Mouse (Mus musculus): ENCODE results near the gene Btbd19. TPM values are rescaled to one million over a fixed set of nuclear protein-coding genes. Genes with fewer than 3 reads are reported as not detected.

The Btbd19 gene
- polyA plus RNA-seq, 1 experiment from 2014 or later = 1.9 TPM

DNA sequence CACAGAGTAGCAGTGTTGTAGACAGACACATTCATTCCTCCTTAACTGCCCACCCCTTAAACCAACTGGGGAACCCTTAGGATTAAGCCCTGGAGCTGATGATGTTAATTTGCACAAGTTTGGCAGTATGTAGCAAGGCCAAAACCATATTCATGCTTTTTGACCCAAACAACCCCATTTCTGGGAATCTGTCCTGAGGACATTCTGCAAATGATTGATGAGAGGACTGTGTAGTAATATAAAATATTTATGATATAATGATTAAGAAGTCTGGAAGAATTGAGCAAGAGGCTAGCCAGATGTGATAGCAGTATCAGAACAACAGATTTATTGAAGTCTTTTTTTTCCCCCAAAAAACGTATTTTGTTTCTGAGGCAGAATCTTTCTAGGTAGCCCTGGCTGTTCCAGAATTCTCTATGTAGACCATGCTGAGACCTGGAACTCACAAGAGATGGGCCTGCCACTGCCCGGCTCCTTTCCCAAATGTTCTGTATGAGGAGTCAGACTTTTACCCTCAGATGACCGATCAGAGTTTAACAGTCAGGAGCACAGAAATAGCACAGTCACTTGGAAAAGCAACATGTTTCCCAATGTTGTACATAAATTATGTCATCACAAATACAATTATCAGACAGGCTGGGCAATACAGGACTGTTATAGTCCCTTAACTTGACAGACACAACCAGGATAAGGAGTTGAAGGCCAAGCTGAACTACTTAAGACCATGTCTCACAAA, 30.7 kb downstream of the Btbd19 start:
- 93% methylated on average over 3 of the region's 3 CpGs for WGBS (ENCODE audit: missing documents)
- Histone ChIP-seq H3K4me3 (ENCODE audit: inconsistent target) (no peak overlapping the region), H3K79me2 (ENCODE audit: inconsistent target) (no peaks in the 10 kb centered on the region), H3K36me3 (ENCODE audit: inconsistent target) (no peaks in the 10 kb centered on the region), H3K27ac (no peak overlapping the region)

DNA sequence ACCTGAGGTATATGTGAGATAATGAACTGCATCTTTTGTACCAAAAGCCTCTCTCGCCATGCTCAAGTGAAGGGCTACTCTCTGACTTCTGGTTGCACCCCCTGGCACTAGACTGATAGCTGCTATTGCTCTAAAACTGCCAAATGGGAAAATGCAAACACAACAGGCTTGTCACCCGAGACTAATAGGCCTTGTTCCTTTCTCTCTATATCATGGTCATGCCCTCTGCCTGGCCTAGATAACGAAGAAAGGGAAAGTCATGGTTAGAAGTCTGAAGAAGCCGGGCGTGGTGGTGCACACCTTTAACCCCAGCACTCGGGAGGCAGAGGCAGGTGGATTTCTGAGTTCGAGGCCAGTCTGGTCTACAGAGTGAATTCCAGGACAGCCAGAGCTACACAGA, 34.9 kb downstream of the Btbd19 start:
- Histone ChIP-seq H3K27ac (no peak overlapping the region), H3K79me2 (ENCODE audit: inconsistent target) (no peaks in the 10 kb centered on the region), H3K36me3 (ENCODE audit: inconsistent target) (0 out of 2 replicates have a peak, but pooled peaks cover 5% of the 10 kb centered on the region), H3K4me3 (ENCODE audit: inconsistent target) (no peak overlapping the region)
- 90% methylated on average over 7 of the region's 7 CpGs for WGBS (ENCODE audit: missing documents)

DNA sequence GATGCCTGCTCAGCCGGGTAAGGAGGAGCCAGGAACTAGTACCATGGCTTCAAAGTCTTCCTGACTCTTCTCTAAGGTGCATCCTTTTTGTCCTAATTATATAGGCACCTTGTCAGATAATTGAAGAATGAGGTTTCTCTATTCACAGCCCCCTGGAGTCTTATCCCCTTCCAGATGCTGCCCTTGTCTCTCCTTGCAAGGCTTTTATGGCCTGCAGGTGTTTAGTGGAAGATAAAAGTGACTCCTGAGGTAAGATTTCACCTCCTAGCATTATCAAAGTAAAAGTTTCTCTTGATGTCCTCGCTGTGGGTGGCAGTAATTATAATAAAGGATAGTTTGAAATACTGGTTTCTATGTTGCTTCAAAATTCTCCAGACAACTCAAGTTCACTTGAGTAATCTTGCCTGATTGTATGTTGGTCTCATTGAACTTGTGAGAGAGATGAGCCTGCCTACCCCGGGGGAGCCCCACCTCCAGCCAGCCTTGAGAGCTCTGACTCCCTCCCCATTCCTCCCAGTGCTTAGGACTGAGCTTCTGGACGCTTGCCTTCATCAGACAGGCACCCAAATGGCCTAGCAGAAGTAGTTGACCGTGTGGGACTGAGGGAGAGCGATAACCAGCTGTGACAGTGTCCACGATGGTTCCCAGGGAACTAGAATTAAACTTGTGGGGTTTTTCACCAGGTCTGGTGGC, 37.4 kb downstream of the Btbd19 start:
- 95% methylated on average over 7 of the region's 7 CpGs for WGBS (ENCODE audit: missing documents)
- H3K4me3 ChIP-seq (ENCODE audit: inconsistent target) = no peak overlapping the region
- no peaks in the 10 kb centered on the region for H3K79me2 ChIP-seq (ENCODE audit: inconsistent target)
- H3K27ac ChIP-seq = no peak overlapping the region
- 0 out of 2 replicates have a peak, but pooled peaks cover 5% of the 10 kb centered on the region for H3K36me3 ChIP-seq (ENCODE audit: inconsistent target)

DNA sequence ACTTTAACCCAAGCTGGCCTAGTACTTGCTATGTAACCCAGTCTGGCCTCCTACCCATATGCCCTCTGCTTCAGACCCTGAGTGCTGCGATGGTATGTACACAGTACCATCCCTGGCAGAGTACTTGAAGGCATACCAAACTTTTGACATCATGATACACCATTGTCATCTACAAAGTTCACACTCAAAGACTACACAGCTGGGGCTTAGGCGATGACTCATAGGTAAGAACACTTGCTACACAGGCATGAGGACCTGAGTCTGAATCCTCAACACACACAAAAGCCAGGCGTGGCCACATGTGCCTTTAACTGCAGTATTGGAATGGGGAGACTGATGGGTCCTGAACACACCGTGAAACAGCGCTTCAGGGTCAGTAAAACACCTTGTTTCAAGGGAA, 54.3 kb downstream of the Btbd19 start:
- Histone ChIP-seq H3K27ac (no peak overlapping the region), H3K79me2 (ENCODE audit: inconsistent target) (no peaks in the 10 kb centered on the region), H3K36me3 (ENCODE audit: inconsistent target) (peaks cover 8% of the 10 kb centered on the region), H3K4me3 (ENCODE audit: inconsistent target) (no peak overlapping the region)
- 100% methylated on average over 5 of the region's 5 CpGs for WGBS (ENCODE audit: missing documents)

DNA sequence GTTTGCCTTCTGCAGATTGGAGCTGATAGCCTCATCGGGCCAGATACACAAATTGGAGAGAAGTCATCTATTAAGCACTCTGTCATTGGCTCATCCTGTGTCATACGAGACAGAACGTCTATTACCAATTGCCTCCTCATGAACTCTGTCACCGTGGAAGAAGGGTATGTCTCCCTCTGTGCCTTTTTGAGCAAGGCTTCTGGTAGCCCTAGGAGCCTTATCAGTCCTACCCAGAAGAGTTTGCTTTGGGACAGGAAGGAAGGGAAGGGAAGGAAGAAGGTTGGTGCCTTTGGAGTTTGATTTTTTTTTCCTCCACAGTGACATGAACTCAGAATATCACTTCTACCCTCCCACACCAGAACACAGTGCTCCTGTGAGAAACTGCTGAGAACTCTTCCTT, 54.9 kb downstream of the Btbd19 start:
- H3K79me2 ChIP-seq (ENCODE audit: inconsistent target) = no peaks in the 10 kb centered on the region
- H3K4me3 ChIP-seq (ENCODE audit: inconsistent target) = no peak overlapping the region
- H3K27ac ChIP-seq = no peak overlapping the region
- peaks cover 10% of the 10 kb centered on the region for H3K36me3 ChIP-seq (ENCODE audit: inconsistent target)
- WGBS (ENCODE audit: missing documents) = 73% methylated on average over 4 of the region's 4 CpGs

DNA sequence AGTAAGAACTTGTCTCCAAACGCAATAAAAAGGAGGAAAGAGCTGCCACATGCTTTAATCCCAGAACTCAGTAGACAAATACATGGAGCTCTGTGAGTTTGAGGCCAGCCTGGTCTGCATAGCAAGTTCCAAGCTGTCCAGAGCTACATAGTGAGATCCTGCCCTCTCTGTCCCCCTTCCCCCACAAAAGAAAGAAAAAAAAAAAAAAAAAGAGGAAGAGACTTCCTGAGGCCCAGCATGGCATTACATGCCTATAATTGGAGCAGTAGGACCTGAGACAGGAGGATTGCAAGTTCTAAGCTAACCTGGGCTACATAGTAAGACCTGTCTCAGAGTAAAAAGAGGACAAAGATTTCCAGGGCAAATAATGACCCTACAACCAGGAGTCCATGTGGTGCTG, 55.9 kb downstream of the Btbd19 start:
- H3K36me3 ChIP-seq (ENCODE audit: inconsistent target) = peaks cover 14% of the 10 kb centered on the region
- no peaks in the 10 kb centered on the region for H3K79me2 ChIP-seq (ENCODE audit: inconsistent target)
- H3K4me3 ChIP-seq (ENCODE audit: inconsistent target) = no peak overlapping the region
- WGBS (ENCODE audit: missing documents) = 88% methylated on average over 1 of the region's 1 CpGs
- no peak overlapping the region for H3K27ac ChIP-seq

Other genes starting within 250 kb of the Btbd19 start
- 0.04 to 0.10 TPM in 2 of 3 replicates, not detected in the other for gene Zswim5, start 248.3 kb downstream of the Btbd19 start, polyA plus RNA-seq (2018)
- gene Urod, start 131.3 kb downstream of the Btbd19 start, polyA plus RNA-seq (2018) = 15.8 to 37.4 TPM (median 21.5 TPM) in 3 replicates
- gene Hectd3, start 130.4 kb downstream of the Btbd19 start, polyA plus RNA-seq (2018) = 17.8 to 24.0 TPM (median 23.6 TPM) in 3 replicates
- 7.4 to 19.3 TPM (median 11.1 TPM) in 3 replicates for gene Eif2b3, start 106.3 kb downstream of the Btbd19 start, polyA plus RNA-seq (2018)
- gene Ptch2, start 29.6 kb downstream of the Btbd19 start, polyA plus RNA-seq (2018) = not detected in 3 replicates
- 0.68 to 2.6 TPM (median 0.93 TPM) in 3 replicates for gene Tctex1d4, start 1.1 kb upstream of the Btbd19 start, polyA plus RNA-seq (2018)
- gene Plk3, start 8.2 kb upstream of the Btbd19 start, polyA plus RNA-seq (2018) = 1.5 to 7.7 TPM (median 2.0 TPM) in 3 replicates
- 353 to 1,289 TPM (median 973 TPM) in 3 replicates for gene Rps8, start 30.5 kb upstream of the Btbd19 start, polyA plus RNA-seq (2018)
- gene Kif2c, start 56.9 kb upstream of the Btbd19 start, polyA plus RNA-seq (2018) = 0.26 to 3.5 TPM (median 2.9 TPM) in 3 replicates
- 0.20 TPM in 1 of 3 replicates, not detected in the others for gene Tmem53, start 126.2 kb upstream of the Btbd19 start, polyA plus RNA-seq (2018)
- not detected in 3 replicates for gene Armh1, start 126.4 kb upstream of the Btbd19 start, polyA plus RNA-seq (2018)